Mouse (Mus musculus) brain, embryonic 14.5 days (tissue): Measurements from ENCODE around the gene Dvl1.

Source experiments
- CTCF ChIP-seq: fragments of 200-500 bp; IDR thresholded peaks from 2 replicates; pipeline ENCODE4 v1.5.1; 2012; ENCODE audit warnings: inconsistent platforms, mild to moderate bottlenecking, moderate library complexity, borderline replicate concordance; ENCODE audit not compliant: insufficient read depth, insufficient read length; ENCODE audit errors: extremely low read depth
- POLR2A ChIP-seq: fragments of 200-500 bp; IDR thresholded peaks from 2 replicates; pipeline ENCODE4 v1.6.1; 2012; ENCODE audit warnings: mild to moderate bottlenecking, inconsistent platforms, borderline replicate concordance; ENCODE audit not compliant: poor library complexity, insufficient read depth, insufficient read length, severe bottlenecking; ENCODE audit errors: extremely low read depth

GRCm38 (mm10) chr4:155846871-155847578 is at the start of gene Dvl1:
- TF ChIP-seq CTCF, result peak; percentile 39; the same call in 1 of the 2 replicates
- peak; percentile 76 for TF ChIP-seq POLR2A
